Mouse (Mus musculus) kidney, adult 10 weeks (tissue): ENCODE measurements around the gene Mrpl9. TPM values are rescaled to one million over a fixed set of nuclear protein-coding genes. Genes with fewer than 3 reads are reported as not detected.

Experiments
- polyA plus RNA-seq: library from polyadenylated mRNA; stranded (reverse); fragments of 350-450 nt; fragmentation: Illumina TruSeq; extraction: RNeasy Lipid Tissue Mini Kit (QIAGEN cat#74804); gene quantifications from one replicate; pipeline ENCODE4 v1.2.3, GENCODE M21; 2014; ENCODE audit warnings: low read depth, low replicate concordance

Gene Mrpl9
- 53.4 TPM for polyA plus RNA-seq

DNA sequence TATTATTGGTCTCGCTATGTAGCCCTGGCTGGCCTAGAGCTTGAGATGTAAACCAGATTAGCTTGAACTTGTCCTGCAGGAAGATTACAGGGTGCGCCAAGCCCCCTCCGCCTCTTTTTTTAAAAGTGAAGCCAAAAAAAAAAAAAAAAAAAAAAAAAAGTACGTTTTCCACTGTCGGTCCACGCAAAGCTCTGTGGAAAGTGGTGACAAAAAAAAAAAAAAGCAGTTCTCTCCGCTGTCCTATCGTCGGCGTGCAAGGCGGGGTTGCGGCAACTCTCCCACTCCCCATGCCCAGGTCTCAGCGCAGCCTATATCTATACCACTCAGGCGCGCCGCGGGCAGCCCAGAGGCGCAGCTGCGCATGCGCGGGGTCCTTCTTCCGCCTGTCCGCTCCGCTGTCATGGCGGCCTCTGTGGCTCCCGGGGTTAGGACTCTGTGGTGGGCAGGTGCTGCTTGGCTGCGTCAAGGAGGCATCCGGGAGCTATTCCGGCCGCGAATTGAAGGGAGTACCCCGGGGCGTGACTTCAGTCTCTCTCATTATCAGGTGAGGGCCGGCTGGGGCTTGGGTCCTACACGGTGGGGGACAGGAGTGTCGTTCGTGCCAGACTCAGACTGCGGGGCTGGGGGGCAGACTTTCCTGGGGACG, at the start of gene Mrpl9:
TSS of gene Mrpl9 (plus strand) at position 368 of the 646 bp plus-strand sequence.

DNA sequence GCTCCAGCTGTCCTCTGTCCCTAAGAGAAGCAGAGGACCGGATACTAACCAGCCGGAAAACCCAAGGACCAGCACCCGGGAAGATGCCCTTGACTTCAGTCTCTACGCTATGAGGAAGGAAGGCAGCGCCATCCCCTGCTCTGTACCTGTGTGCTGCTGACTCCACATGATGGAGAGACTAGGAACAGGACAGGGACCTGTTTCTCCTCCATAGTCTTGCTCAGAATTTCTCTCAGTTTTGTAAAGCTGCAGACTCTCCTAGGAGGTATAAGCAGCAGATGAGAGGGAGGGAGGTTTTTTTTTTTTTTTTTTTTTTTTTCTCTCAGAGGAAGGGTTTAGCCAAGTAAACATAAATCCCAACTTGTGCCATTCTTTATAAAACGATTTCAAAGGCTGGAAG, 44.9 kb upstream of the Mrpl9 start, which contains the start of gene Lingo4:
TSS of gene Lingo4 (plus strand) at position 301 of the 400 bp plus-strand sequence.

DNA sequence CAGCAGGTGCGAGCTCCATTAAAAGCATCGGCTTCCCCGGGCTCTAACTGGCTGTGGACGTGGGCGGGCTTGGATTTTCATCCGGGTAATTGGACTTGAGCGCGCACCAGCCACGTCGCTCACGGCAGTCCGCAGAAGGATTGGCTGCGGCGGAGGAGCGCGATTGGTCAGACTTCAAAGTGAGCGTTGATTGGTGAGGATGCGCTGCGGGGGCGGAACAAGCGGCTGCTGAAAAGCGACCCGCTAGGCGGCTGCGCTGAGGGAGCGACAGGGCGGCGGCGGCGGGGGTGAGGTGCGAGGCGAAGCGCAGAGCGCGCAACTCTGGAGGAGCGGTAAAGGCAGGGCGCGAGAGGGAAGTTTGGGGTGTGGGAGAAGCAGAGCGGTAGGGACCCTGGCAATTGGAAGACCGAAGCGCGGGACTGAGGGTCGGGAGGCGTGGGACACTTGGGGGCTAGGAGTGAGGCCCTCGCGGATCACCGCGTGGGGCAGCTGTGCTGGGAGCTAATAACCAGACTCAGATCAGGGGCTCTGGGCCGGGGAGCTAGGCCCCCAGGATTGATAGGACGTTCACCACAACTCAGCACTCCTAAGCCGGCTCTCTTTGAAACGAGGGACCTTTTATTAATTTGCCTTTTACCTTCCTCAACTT, 30.0 kb upstream of the Mrpl9 start, which contains the start of gene Tdrkh:
TSS of gene Tdrkh (plus strand) at position 243 of the 649 bp plus-strand sequence.

DNA sequence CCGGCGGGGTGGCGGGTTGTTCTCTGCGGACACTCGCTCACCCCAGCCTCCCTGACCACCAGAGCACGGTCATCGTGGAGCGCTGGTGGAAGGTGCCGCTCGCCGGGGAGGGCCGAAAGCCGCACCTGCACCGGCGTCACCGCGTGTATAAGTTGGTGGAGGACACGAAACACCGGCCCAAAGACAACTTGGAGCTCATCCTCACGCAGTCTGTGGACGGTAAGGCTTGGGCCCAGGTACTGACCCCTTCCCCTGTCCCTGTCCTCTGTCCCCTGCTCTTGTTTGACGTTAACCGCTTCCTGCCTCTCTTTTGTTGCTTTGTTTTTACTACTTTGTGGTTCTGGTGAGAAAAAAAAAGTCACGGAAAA, 463 bp downstream of the Mrpl9 start, which contains the start of gene Oaz3:
TSS of gene Oaz3 (minus strand) at position 319 of the 368 bp plus-strand sequence.

DNA sequence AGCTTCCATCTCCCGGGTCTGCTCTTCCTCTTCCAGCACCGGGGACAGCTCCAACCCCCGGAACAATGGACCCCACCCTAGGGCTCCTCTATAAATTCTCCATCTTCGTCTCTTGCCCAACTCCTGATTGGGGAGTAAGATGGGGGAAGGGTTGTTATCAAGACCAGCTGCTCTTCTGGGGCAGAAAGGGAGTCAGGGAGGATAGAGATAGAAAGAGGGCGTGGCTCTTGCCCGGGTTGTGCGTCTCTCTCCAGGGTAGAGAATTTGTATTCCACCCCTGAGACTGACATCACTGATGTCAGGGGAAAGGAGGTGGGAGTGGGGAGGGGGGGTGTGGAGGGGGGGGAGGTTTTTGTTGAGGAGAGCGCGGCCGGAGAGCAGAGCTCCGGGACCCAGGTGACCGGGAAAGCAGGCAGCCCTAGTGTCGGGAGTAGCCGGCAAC, 34.9 kb downstream of the Mrpl9 start, which contains the start of gene Celf3:
TSS of gene Celf3 (plus strand) at position 315 of the 442 bp plus-strand sequence.

DNA sequence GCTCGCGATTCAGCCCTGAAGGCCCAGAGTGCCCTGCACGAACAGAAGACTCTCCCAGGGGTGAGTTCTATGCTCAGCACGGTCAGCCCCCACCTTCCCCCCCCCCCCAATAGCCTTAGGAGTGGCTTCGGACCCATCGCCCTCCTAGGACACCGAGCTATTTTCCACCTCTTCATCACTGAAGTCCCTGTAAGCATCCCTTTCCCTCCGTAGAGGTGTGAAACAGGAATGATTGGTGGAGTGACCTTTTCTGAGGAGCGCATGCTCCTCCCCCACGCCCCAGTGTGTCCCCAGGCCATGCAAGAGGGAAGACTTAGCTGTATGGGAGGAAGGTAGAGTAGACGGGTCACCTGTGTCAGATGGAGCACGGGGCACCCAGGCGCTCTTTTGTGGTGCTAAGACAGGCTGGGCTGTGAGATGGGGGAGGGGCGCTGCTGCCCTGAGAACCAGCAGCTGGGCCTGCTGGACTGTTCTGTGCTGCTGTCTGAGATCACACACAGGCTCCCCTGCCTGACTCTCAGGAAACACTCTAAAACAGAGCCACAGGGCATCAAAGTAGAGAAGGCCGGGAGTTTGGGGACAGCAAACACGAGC, 37.3 kb downstream of the Mrpl9 start, which contains the start of gene Riiad1:
TSS of gene Riiad1 (minus strand) at position 51 of the 594 bp plus-strand sequence.

Other genes with a start within 250 kb of the Mrpl9 start
- not detected for gene Gm5286, start 246.6 kb upstream of the Mrpl9 start, polyA plus RNA-seq
- not detected for gene Gm4778, start 179.3 kb upstream of the Mrpl9 start, polyA plus RNA-seq
- gene Them4, start 133.2 kb upstream of the Mrpl9 start, polyA plus RNA-seq = 64.1 TPM
- not detected for gene Them5, start 101.2 kb upstream of the Mrpl9 start, polyA plus RNA-seq
- not detected for gene C2cd4d, start 80.9 kb upstream of the Mrpl9 start, polyA plus RNA-seq
- gene Rorc, start 70.5 kb upstream of the Mrpl9 start, polyA plus RNA-seq = 18.8 TPM
- gene Lingo4, start 44.8 kb upstream of the Mrpl9 start, polyA plus RNA-seq = not detected
- 8.9 TPM for gene Tdrkh, start 30.0 kb upstream of the Mrpl9 start, polyA plus RNA-seq
- gene Oaz3, start 597 bp downstream of the Mrpl9 start, polyA plus RNA-seq = not detected
- gene Celf3, start 35.0 kb downstream of the Mrpl9 start, polyA plus RNA-seq = not detected
- gene Riiad1, start 37.0 kb downstream of the Mrpl9 start, polyA plus RNA-seq = 1.8 TPM
- 74.6 TPM for gene Snx27, start 139.4 kb downstream of the Mrpl9 start, polyA plus RNA-seq
- gene Gm10972, start 199.8 kb downstream of the Mrpl9 start, polyA plus RNA-seq = not detected
- gene Tuft1, start 215.6 kb downstream of the Mrpl9 start, polyA plus RNA-seq = 5.6 TPM